Mouse (Mus musculus): ENCODE data around the gene Gpr22. TPM values are rescaled to one million over a fixed set of nuclear protein-coding genes. Genes with fewer than 3 reads are reported as not detected.
A peak's percentile ranks its signal among the peaks of the same experiment; 100 is the strongest.

Gene Gpr22
- polyA plus RNA-seq, 1 experiment from 2014 or later, result 10.7 TPM

GRCm38 (mm10) chr12:31712727-31713126 lies 1.0 kb downstream of the Gpr22 start:
- H3K27me3 ChIP-seq, result no peaks in the 10 kb centered on the region
- H3K27ac ChIP-seq (replicated peaks), result no peak overlapping the region
- no peaks in the 10 kb centered on the region for H3K9me3 ChIP-seq
- peaks cover 11% of the 10 kb centered on the region for H3K4me1 ChIP-seq
- H3K36me3 ChIP-seq, result no peaks in the 10 kb centered on the region
- no peak overlapping the region for H3K9ac ChIP-seq (replicated peaks)
- H3K4me3 ChIP-seq, result peak overlapping the region; percentile 28
- ATAC-seq (replicated peaks), result no peak
- peak overlapping the region; percentile 19; the same call in 1 of the 2 replicates for H3K4me2 ChIP-seq (replicated peaks)
- 79% methylated on average over 4 of the region's 4 CpGs for WGBS

DNA sequence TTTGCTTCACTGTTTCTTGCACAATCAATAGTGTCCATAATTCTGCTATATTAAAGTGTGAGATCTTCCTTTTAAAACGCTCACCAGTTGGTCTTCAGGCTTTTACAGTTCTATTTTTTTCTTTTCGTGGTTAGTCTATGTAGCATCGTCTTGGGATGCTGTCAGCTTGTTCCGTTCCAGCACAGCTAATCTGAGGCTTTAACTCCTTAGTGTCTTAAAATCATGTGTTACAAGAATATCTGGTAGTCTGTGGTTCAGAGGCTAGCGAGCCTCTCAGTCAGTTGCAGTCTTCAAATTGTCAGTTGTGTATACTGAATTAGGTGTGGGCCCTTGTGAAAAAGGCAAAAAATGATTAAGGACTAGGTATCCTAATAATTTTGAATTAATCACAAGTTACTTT lies 1.5 kb downstream of the Gpr22 start:
- Histone ChIP-seq H3K36me3 (no peaks in the 10 kb centered on the region), H3K4me3 (peak overlapping the region; percentile 35), H3K9ac (replicated peaks) (peak overlapping the region; percentile 41), H3K27ac (replicated peaks) (peak overlapping the region; percentile 64), H3K4me1 (peaks cover 11% of the 10 kb centered on the region), H3K4me2 (replicated peaks) (peak overlapping the region; percentile 40), H3K27me3 (no peaks in the 10 kb centered on the region), H3K9me3 (no peaks in the 10 kb centered on the region)
- 29% methylated on average over 5 of the region's 5 CpGs for WGBS
- ATAC-seq (replicated peaks), result peak; percentile 36

DNA sequence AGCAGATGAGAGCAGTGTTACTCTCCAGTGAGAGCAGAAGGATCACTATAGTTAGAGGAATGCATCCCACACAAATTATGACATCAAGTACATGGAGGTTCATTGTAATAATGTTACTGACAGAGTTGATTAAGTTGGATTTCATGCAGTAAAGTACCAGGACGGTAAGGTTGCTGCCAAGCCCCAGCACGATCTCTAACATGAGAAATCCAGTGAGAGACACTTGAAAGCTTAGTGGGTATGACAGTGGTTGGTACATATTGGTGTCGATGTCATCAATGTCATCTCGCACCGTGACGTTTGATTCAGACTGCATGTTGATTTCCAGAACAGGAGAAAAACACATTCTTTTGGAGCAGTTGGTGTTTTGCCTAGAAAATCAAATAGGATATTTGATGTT lies 4.1 kb downstream of the Gpr22 start:
- no peak overlapping the region for H3K4me3 ChIP-seq
- H3K4me2 ChIP-seq (replicated peaks), result no peak overlapping the region
- no peak overlapping the region for H3K9ac ChIP-seq (replicated peaks)
- no peak for ATAC-seq (replicated peaks)
- H3K27ac ChIP-seq (replicated peaks), result no peak overlapping the region
- H3K9me3 ChIP-seq, result no peaks in the 10 kb centered on the region
- WGBS, result 69% methylated on average over 6 of the region's 6 CpGs
- H3K27me3 ChIP-seq, result no peaks in the 10 kb centered on the region
- no peaks in the 10 kb centered on the region for H3K36me3 ChIP-seq
- peaks cover 11% of the 10 kb centered on the region for H3K4me1 ChIP-seq

DNA sequence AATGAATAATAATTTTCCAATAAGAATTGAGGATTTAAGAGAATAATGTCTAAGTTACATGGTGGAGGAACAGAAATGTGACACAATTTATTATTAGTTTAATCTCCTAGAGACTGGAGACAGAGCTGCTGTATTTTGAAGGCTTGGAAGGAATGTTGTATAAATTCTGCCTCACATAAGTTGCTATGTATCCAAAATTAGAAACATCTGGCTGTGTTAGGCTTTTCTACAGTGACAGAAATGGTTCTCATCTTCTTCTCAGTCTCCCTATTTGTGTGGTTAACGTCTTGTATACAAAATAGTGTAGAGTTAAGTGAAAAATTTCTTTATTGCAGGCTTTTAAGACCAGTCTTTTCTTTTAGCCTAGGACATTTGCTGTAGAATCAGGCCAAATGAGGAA lies 6.2 kb downstream of the Gpr22 start:
- Histone ChIP-seq H3K4me2 (replicated peaks) (no peak overlapping the region), H3K9me3 (no peaks in the 10 kb centered on the region), H3K4me1 (peaks cover 11% of the 10 kb centered on the region), H3K36me3 (no peaks in the 10 kb centered on the region), H3K9ac (replicated peaks) (no peak overlapping the region), H3K4me3 (no peak overlapping the region), H3K27me3 (no peaks in the 10 kb centered on the region), H3K27ac (replicated peaks) (no peak overlapping the region)
- no peak for ATAC-seq (replicated peaks)
- 80% methylated on average over 1 of the region's 1 CpGs for WGBS

DNA sequence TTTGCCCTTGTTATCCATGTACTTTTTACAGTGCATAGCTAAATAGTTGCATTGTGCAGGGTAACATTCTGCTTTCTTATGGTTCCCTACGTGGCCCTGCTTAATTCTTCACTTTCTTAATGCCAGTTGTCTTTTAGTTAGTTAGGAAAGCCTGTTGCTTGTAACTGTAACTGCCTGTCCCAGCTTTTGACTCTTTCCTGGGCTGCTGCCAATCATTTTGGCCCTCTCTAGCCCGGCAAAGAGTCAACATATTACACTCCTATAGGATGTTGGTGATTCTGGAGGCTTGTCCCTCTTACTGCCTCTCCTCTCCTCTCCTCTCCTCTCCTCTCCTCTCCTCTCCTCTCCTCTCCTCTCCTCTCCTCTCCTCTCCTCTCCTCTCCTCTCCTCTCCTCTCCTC lies 7.6 kb downstream of the Gpr22 start:
- no peak overlapping the region for H3K4me2 ChIP-seq (replicated peaks)
- no peak overlapping the region for H3K4me3 ChIP-seq
- 72% methylated on average over 2 of the region's 2 CpGs for WGBS
- no peak overlapping the region for H3K27ac ChIP-seq (replicated peaks)
- no peaks in the 10 kb centered on the region for H3K27me3 ChIP-seq
- H3K36me3 ChIP-seq, result no peaks in the 10 kb centered on the region
- ATAC-seq (replicated peaks), result no peak
- no peak overlapping the region for H3K9ac ChIP-seq (replicated peaks)
- no peaks in the 10 kb centered on the region for H3K9me3 ChIP-seq
- peaks cover 14% of the 10 kb centered on the region for H3K4me1 ChIP-seq

DNA sequence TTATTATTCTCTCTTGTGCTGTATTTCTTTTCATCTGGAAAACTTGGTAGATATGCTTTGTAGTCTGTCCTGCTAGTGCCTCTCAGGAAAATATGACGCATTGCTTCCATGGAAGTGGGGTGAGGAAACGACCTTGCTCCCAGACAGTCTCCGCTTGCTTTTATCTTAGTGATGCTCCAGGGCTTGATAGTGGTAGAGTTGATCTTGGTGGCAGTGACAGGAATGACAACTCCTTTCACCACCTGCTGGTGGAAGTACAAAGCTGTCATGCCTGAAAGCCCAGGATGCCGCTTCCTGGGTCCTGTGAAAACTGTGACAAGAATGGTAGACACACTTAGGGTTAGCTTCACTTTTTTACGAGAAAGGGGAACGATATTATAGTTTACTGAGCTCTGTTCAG lies 9.8 kb downstream of the Gpr22 start:
- ATAC-seq (replicated peaks), result no peak

DNA sequence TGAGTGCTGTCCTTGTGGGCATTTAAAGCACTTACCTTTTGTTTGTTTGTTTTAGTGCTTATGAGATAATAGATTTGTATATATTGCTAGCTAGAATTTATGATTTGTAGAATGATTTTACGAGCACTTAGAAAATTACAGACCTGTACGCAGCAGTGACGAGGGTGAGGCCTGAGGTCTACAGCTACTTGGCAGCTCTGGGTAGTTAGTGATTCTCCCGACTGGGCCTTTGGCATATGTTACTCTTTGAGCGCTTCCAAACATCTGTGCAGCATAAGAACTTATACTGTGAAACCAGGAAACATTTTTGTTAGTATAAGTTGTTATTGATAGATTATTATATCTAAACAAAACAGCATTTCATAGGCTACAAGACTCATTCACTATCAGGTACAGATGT lies 12.3 kb downstream of the Gpr22 start:
- WGBS, result 65% methylated on average over 5 of the region's 5 CpGs
- Histone ChIP-seq H3K27ac (replicated peaks) (no peak overlapping the region), H3K4me2 (replicated peaks) (no peak overlapping the region), H3K9me3 (no peaks in the 10 kb centered on the region), H3K9ac (replicated peaks) (no peak overlapping the region), H3K4me3 (no peak overlapping the region), H3K27me3 (no peaks in the 10 kb centered on the region), H3K36me3 (0 out of 2 replicates have a peak, but pooled peaks cover 2% of the 10 kb centered on the region), H3K4me1 (0 out of 2 replicates have a peak, but pooled peaks cover 3% of the 10 kb centered on the region)
- no peak for ATAC-seq (replicated peaks)

More for the DNA sequence above, 9.8 kb downstream of the Gpr22 start:
- Histone ChIP-seq H3K9me3 (no peaks in the 10 kb centered on the region), H3K4me1 (0 out of 2 replicates have a peak, but pooled peaks cover 3% of the 10 kb centered on the region), H3K4me2 (replicated peaks) (no peak overlapping the region), H3K27ac (replicated peaks) (no peak overlapping the region), H3K27me3 (no peaks in the 10 kb centered on the region), H3K9ac (replicated peaks) (no peak overlapping the region), H3K36me3 (no peaks in the 10 kb centered on the region), H3K4me3 (no peak overlapping the region)
- 82% methylated on average over 6 of the region's 6 CpGs for WGBS

DNA sequence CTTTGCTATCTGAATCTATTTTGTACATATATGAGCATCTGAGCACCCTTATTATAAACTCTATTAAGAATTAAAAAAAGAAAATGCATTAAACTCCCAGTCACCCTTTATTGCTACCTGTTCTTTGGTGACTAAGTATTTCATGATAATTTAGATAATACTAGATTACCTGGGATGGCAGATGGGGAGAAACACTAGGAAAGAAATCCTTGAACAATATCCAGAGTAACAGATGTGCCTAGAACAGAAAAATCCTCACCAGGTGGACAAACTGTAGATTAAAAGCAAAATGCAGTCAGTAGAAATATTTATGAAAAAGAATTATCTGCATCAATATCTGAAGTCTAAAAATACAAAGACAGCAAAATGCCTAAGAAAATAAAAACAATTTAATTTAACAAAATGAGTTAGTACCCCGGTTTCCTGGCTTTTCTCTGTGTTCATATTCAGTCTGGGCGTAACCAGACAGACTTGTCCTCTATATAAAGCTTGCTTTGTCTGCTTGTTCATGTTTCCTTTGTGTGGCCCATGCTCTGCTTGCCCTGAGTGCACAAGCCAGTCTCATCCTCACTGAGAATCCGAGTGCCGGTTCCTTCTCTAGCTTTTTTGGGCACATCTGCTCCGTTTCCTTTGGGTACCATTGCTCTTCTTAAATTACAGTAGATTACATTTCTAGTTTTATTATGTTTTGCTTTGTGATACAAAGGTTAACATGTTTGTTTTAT lies 13.0 kb downstream of the Gpr22 start:
- Histone ChIP-seq H3K27ac (replicated peaks) (no peak overlapping the region), H3K36me3 (0 out of 2 replicates have a peak, but pooled peaks cover 2% of the 10 kb centered on the region), H3K4me3 (no peak overlapping the region), H3K9me3 (no peaks in the 10 kb centered on the region), H3K4me2 (replicated peaks) (no peak overlapping the region), H3K27me3 (no peaks in the 10 kb centered on the region), H3K9ac (replicated peaks) (no peak overlapping the region), H3K4me1 (0 out of 2 replicates have a peak, but pooled peaks cover 3% of the 10 kb centered on the region)
- ATAC-seq (replicated peaks), result no peak
- WGBS, result 65% methylated on average over 5 of the region's 5 CpGs

DNA sequence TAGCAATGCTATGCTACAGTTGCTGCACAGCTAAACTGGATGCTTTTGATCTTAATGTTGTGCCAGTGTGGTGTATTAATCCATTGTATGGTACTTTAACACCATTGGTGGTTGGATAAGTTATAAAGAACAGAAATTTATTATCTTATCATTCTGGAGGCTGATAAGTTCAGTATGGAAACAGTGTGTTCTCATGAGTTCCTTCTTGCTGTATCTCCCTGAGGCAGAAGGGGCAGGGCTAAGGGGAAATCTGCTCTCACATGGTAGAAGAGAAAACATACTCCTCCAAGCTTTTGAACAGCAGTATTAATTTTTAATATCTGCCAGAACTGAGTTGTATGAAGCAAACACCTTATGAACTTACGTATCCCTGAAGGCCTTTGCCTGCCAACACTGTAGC lies 20.5 kb downstream of the Gpr22 start:
- no peak overlapping the region for H3K4me3 ChIP-seq

GRCm38 (mm10) chr12:31686679-31687078 lies 27.1 kb downstream of the Gpr22 start:
- Histone ChIP-seq H3K4me3 (no peak overlapping the region), H3K4me1 (no peaks in the 10 kb centered on the region), H3K9me3 (no peaks in the 10 kb centered on the region), H3K9ac (replicated peaks) (no peak overlapping the region), H3K27me3 (no peaks in the 10 kb centered on the region), H3K36me3 (0 out of 2 replicates have a peak, but pooled peaks cover 3% of the 10 kb centered on the region), H3K4me2 (replicated peaks) (no peak overlapping the region), H3K27ac (replicated peaks) (no peak overlapping the region)
- no peak for ATAC-seq (replicated peaks)
- WGBS, result 95% methylated on average over 3 of the region's 3 CpGs

More for the DNA sequence above, 20.5 kb downstream of the Gpr22 start:
- no peak for ATAC-seq (replicated peaks)
- Histone ChIP-seq H3K27me3 (no peaks in the 10 kb centered on the region), H3K4me1 (no peaks in the 10 kb centered on the region), H3K36me3 (0 out of 2 replicates have a peak, but pooled peaks cover 2% of the 10 kb centered on the region), H3K27ac (replicated peaks) (no peak overlapping the region), H3K9me3 (no peaks in the 10 kb centered on the region), H3K9ac (replicated peaks) (no peak overlapping the region), H3K4me2 (replicated peaks) (no peak overlapping the region)
- WGBS, result 94% methylated on average over 1 of the region's 1 CpGs

GRCm38 (mm10) chr12:31667187-31667586 lies 46.6 kb downstream of the Gpr22 start:
- 68% methylated on average over 3 of the region's 3 CpGs for WGBS
- no peak for ATAC-seq (replicated peaks)
- Histone ChIP-seq H3K27me3 (no peaks in the 10 kb centered on the region), H3K36me3 (peaks cover 21% of the 10 kb centered on the region), H3K9me3 (no peaks in the 10 kb centered on the region), H3K4me2 (replicated peaks) (no peak overlapping the region), H3K9ac (replicated peaks) (no peak overlapping the region), H3K4me3 (no peak overlapping the region), H3K27ac (replicated peaks) (no peak overlapping the region), H3K4me1 (no peaks in the 10 kb centered on the region)

- no peaks in the 10 kb centered on the region for H3K9me3 ChIP-seq
- no peak for ATAC-seq (replicated peaks)
- no peak overlapping the region for H3K9ac ChIP-seq (replicated peaks)
- no peak overlapping the region for H3K4me2 ChIP-seq (replicated peaks)
- no peaks in the 10 kb centered on the region for H3K27me3 ChIP-seq
- H3K4me3 ChIP-seq, result no peak overlapping the region
- WGBS, result 71% methylated on average over 6 of the region's 6 CpGs
- H3K4me1 ChIP-seq, result no peaks in the 10 kb centered on the region
- no peak overlapping the region for H3K27ac ChIP-seq (replicated peaks)
- H3K36me3 ChIP-seq, result peaks cover 24% of the 10 kb centered on the region
Measured at GRCm38 (mm10) chr12:31665999-31666398, 47.7 kb downstream of the Gpr22 start.

All from forebrain, embryonic 15.5 days (tissue).